Mouse (Mus musculus) layer of hippocampus, adult 9-10 months (tissue): ENCODE measurements at regions not wholly inside any gene's neighbourhood (a gene's known extent, or its start where the extent isn't known, plus 50 kb on each side); places are given as distances from the start of the nearest gene placed in this dataset.

Experiments
- DNase-seq: peaks from one replicate; pipeline ENCODE4 v3.0.0; 2022; ENCODE audit warnings: low spot score

DNA sequence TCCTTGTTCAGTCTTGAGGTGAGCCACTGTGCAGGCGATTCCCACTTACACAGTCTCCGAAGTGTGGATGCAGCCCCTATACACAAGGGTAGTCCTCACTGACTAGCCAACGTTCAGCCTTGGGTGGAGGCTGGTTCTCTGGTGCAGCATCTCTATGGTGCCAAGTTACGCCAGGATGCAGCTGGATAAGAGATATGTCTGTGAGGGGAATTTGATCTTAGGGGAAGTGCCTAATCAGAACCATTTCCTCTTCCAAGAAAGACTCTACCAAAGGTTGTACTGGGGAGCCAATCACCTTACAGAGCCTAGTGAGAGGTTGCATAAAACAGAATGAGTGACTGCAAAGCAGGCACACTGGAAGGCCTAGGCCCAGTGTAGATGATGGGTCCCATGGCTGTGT is 71.0 kb upstream of the Kcnk2 start:
- no peak for DNase-seq

DNA sequence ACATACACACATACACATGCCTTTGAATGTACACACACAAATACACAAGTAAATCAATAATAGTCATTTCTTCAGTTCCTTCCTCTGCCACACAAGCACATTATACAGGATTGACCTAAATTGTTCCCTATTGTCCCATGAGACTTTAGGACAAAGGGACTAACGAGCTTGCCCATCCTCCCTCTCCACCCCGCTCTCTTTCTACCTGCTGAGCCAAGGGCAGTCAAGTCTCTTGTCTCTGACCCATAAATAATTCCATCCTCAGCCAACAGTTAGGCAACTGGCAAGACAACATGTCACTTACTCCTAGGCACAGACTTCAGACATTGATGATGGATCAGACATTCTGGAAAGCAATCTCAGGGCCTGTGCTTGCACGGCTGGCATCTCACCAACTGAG is 56.3 kb upstream of the Kcnk2 start:
- DNase-seq, result no peak
